Mouse (Mus musculus): ENCODE measurements around the gene Ksr1.

- no peak for TF ChIP-seq EP300 (IDR thresholded peaks at IDR 0.05; ENCODE audit: insufficient read depth, low read depth, low read length)
- no peak for TF ChIP-seq CTCF (IDR thresholded peaks at IDR 0.05)
- no peak for TF ChIP-seq POLR2A (IDR thresholded peaks at IDR 0.05; ENCODE audit: insufficient read depth, low read depth, low read length)
Measured at GRCm38 (mm10) chr11:79122556-79122955, 23.7 kb downstream of the Ksr1 start.

Data from heart, adult 2 months (tissue).